Mouse (Mus musculus) small intestine, adult 2 months (tissue): ENCODE results near the gene Cox6b1.

Experiments used
- CTCF ChIP-seq: fragments of 200-500 bp; IDR thresholded peaks from 2 replicates; pipeline ENCODE4 v1.5.1; 2012; ENCODE audit warnings: low read depth, mild to moderate bottlenecking, control low read depth, inconsistent platforms, low read length, moderate library complexity, mixed read lengths; ENCODE audit not compliant: insufficient replicate concordance, insufficient read length; ENCODE audit errors: extremely low read depth
- POLR2A ChIP-seq: fragments of 200-500 bp; IDR thresholded peaks from 2 replicates; pipeline ENCODE4 v1.6.1; 2012; ENCODE audit warnings: low read depth, mild to moderate bottlenecking, control low read depth, inconsistent platforms, low read length, moderate library complexity

GRCm38 (mm10) chr7:30629013-30629412 lies 3.1 kb upstream of the Cox6b1 start:
- no peak for TF ChIP-seq CTCF
- no peak for TF ChIP-seq POLR2A
